Mouse (Mus musculus) stomach, embryonic 14.5 days (tissue): ENCODE results near the gene Pnpla7. TPM values are rescaled to one million over a fixed set of nuclear protein-coding genes. Genes with fewer than 3 reads are reported as not detected.

Experiments used
- ATAC-seq: fragments of 200-750 bp; cut with Nextera tagmentation; 2 replicates; pipeline ENCODE4 v1.8.0; 2017; ENCODE audit warnings: low read depth, moderate TSS enrichment; ENCODE audit not compliant: insufficient number of reproducible peaks, insufficient read depth, low FRiP score
- H3K27ac ChIP-seq: fragments of 300-500 bp; sonication (generic); 2 replicates; pipeline ENCODE4 v1.5.1; 2014; ENCODE audit warnings: mild to moderate bottlenecking, low read length, moderate library complexity, mixed read lengths
- H3K27me3 ChIP-seq: fragments of 300-500 bp; sonication (generic); 2 replicates; pipeline ENCODE4 v1.6.1; 2014; ENCODE audit warnings: low read length, control low read depth, mixed read lengths; ENCODE audit not compliant: control insufficient read depth, insufficient read depth
- H3K36me3 ChIP-seq: fragments of 300-500 bp; sonication (generic); 2 replicates; pipeline ENCODE4 v1.6.1; 2014; ENCODE audit warnings: mild to moderate bottlenecking, control low read depth, low read length, moderate library complexity, mixed read lengths; ENCODE audit not compliant: control insufficient read depth, insufficient read depth
- H3K4me1 ChIP-seq: fragments of 300-500 bp; sonication (generic); 2 replicates; pipeline ENCODE4 v1.6.1; 2014; ENCODE audit warnings: low read length, control low read depth, mixed read lengths; ENCODE audit not compliant: control insufficient read depth, insufficient read depth
- H3K4me2 ChIP-seq: fragments of 300-500 bp; sonication (generic); replicated peaks from 2 replicates; pipeline ENCODE4 v1.6.1; 2014; ENCODE audit warnings: low read depth, low read length, control low read depth
- H3K4me3 ChIP-seq: fragments of 300-500 bp; sonication (generic); 2 replicates; pipeline ENCODE4 v1.5.1; 2014; ENCODE audit warnings: low read depth, low read length, control low read depth
- H3K9ac ChIP-seq: fragments of 300-500 bp; sonication (generic); replicated peaks from 2 replicates; pipeline ENCODE4 v1.6.1; 2014; ENCODE audit warnings: low read depth, mild to moderate bottlenecking, control low read depth, low read length, moderate library complexity, mixed read lengths
- H3K9me3 ChIP-seq: fragments of 300-500 bp; sonication (generic); 2 replicates; pipeline ENCODE4 v1.6.1; 2016; ENCODE audit warnings: low read depth, low read length, control low read depth; ENCODE audit not compliant: control insufficient read depth
- WGBS: fragments of 180-500 bp; shearing (Covaris S2); extraction: QIAGEN DNeasy Blood & Tissue Kit; methylation state at CpG from one replicate; pipeline ENCODE4 v1.1.7; 2014; 5-methylcytosine and 5-hydroxymethylcytosine counted together
- microRNA-seq: library from miRNA; unstranded; fragments of <30 nt; microRNA quantifications from one replicate; pipeline ENCODE4, GENCODE M21; 2016
- polyA plus RNA-seq: library from polyadenylated mRNA; unstranded; fragments of >200 nt; fragmentation: Nextera tagmentation; extraction: Ambion mirVana; gene quantifications from 2 replicates; pipeline ENCODE4 v1.2.1, GENCODE M21; 2014

Gene Pnpla7
- polyA plus RNA-seq, 1 experiment from 2014 or later: 5.2 TPM

- ATAC-seq: no peak
- no peak overlapping the region for H3K4me3 ChIP-seq
- no peak overlapping the region for H3K27ac ChIP-seq
- no peaks in the 10 kb centered on the region for H3K27me3 ChIP-seq
- no peaks in the 10 kb centered on the region for H3K4me1 ChIP-seq
- no peak overlapping the region for H3K4me2 ChIP-seq
- no peaks in the 10 kb centered on the region for H3K36me3 ChIP-seq
- H3K9ac ChIP-seq: no peak overlapping the region
- WGBS: 82% methylated on average over 3 of the region's 3 CpGs
- H3K9me3 ChIP-seq: no peaks in the 10 kb centered on the region
These were observed 112.8 kb downstream of the Pnpla7 start for GRCm38 (mm10) chr2:25088636-25089035.

- H3K27me3 ChIP-seq: no peaks in the 10 kb centered on the region
- 0 out of 2 replicates have a peak, but pooled peaks have one; percentile 10 for ATAC-seq
- H3K4me1 ChIP-seq: no peaks in the 10 kb centered on the region
- H3K9ac ChIP-seq: 0 out of 2 replicates have a peak overlapping the region, but pooled peaks have one; percentile 2
- 31% methylated on average over 17 of the region's 17 CpGs for WGBS
- no peaks in the 10 kb centered on the region for H3K36me3 ChIP-seq
- peak overlapping the region; percentile 22 for H3K4me3 ChIP-seq
- peak overlapping the region; percentile 48 for H3K4me2 ChIP-seq
- no peak overlapping the region for H3K27ac ChIP-seq
- no peaks in the 10 kb centered on the region for H3K9me3 ChIP-seq
These were observed 118.9 kb downstream of the Pnpla7 start for GRCm38 (mm10) chr2:25094785-25095108.

- H3K27me3 ChIP-seq: no peaks in the 10 kb centered on the region
- H3K27ac ChIP-seq: no peak within 1 kb of the TSS
- no peaks in the 10 kb centered on the region for H3K4me1 ChIP-seq
- no peaks in the 10 kb centered on the region for H3K36me3 ChIP-seq
- H3K4me3 ChIP-seq: peak within 1 kb of the TSS; percentile 22
- ATAC-seq: peak; percentile 90
- no peaks in the 10 kb centered on the region for H3K9me3 ChIP-seq
- H3K4me2 ChIP-seq: peak within 1 kb of the TSS; percentile 48
- 0 out of 2 replicates have a peak within 1 kb of the TSS, but pooled peaks have one; percentile 2 for H3K9ac ChIP-seq
- WGBS: 29% methylated on average over 28 of the region's 28 CpGs
These were observed 119.4 kb downstream of the Pnpla7 start, which contains the start of gene Noxa1 for GRCm38 (mm10) chr2:25095109-25095850. TSS of gene Noxa1 (minus strand) at chr2:25095149.

- H3K27ac ChIP-seq: no peak overlapping the region
- H3K9me3 ChIP-seq: no peaks in the 10 kb centered on the region
- H3K4me3 ChIP-seq: no peak overlapping the region
- whole genome bisulfite sequencing: 68% methylated on average over 3 of the region's 3 CpGs
- no peak overlapping the region for H3K4me2 ChIP-seq
- no peaks in the 10 kb centered on the region for H3K4me1 ChIP-seq
- no peaks in the 10 kb centered on the region for H3K36me3 ChIP-seq
- no peaks in the 10 kb centered on the region for H3K27me3 ChIP-seq
- no peak overlapping the region for H3K9ac ChIP-seq
- ATAC-seq: no peak
These were observed 122.3 kb downstream of the Pnpla7 start for GRCm38 (mm10) chr2:25098005-25098615.

- Histone ChIP-seq H3K9ac (no peak overlapping the region), H3K9me3 (no peaks in the 10 kb centered on the region), H3K4me1 (no peaks in the 10 kb centered on the region), H3K4me3 (no peak overlapping the region), H3K36me3 (no peaks in the 10 kb centered on the region), H3K27me3 (no peaks in the 10 kb centered on the region), H3K4me2 (no peak overlapping the region), H3K27ac (no peak overlapping the region)
- ATAC-seq: no peak
- WGBS: 50% methylated on average over 5 of the region's 5 CpGs
These were observed 123.1 kb downstream of the Pnpla7 start for GRCm38 (mm10) chr2:25098956-25099355.

- H3K4me3 ChIP-seq: no peak overlapping the region
- no peaks in the 10 kb centered on the region for H3K36me3 ChIP-seq
- no peak overlapping the region for H3K27ac ChIP-seq
- no peak for ATAC-seq
- H3K9ac ChIP-seq: no peak overlapping the region
- no peaks in the 10 kb centered on the region for H3K4me1 ChIP-seq
- no peak overlapping the region for H3K4me2 ChIP-seq
- WGBS: 71% methylated on average over 3 of the region's 3 CpGs
- no peaks in the 10 kb centered on the region for H3K9me3 ChIP-seq
- no peaks in the 10 kb centered on the region for H3K27me3 ChIP-seq
These were observed 123.9 kb downstream of the Pnpla7 start for GRCm38 (mm10) chr2:25099703-25100102.

Small RNA genes within 50 kb of the gene (microRNA-seq; reads per million reads assigned to microRNA genes)
- gene Gm22875: not detected
- not detected for gene Gm24328
- gene Mir7664: not detected

Other genes starting within 250 kb of the Pnpla7 start
- 1.3 TPM in 2 replicates for gene Cacna1b, start 212.9 kb upstream of the Pnpla7 start, polyA plus RNA-seq
- 91.2 and 95.9 TPM in 2 replicates for gene Ehmt1, start 56.4 kb upstream of the Pnpla7 start, polyA plus RNA-seq
- gene Arrdc1, start 40.8 kb upstream of the Pnpla7 start, polyA plus RNA-seq: 72.4 and 80.5 TPM in 2 replicates
- 6.3 and 8.1 TPM in 2 replicates for gene Zmynd19, start 26.2 kb upstream of the Pnpla7 start, polyA plus RNA-seq
- 25.4 and 28.6 TPM in 2 replicates for gene Dph7, start 13.6 kb upstream of the Pnpla7 start, polyA plus RNA-seq
- 114 and 129 TPM in 2 replicates for gene Mrpl41, start 935 bp upstream of the Pnpla7 start, polyA plus RNA-seq
- 59.5 and 60.3 TPM in 2 replicates for gene Nsmf, start 78.3 kb downstream of the Pnpla7 start, polyA plus RNA-seq
- gene Entpd8, start 104.3 kb downstream of the Pnpla7 start, polyA plus RNA-seq: 0.26 and 0.53 TPM in 2 replicates
- 2.3 and 5.0 TPM in 2 replicates for gene Noxa1, start 119.1 kb downstream of the Pnpla7 start, polyA plus RNA-seq
- gene Nrarp, start 204.7 kb downstream of the Pnpla7 start, polyA plus RNA-seq: 8.0 and 8.9 TPM in 2 replicates
- gene Tor4a, start 220.9 kb downstream of the Pnpla7 start, polyA plus RNA-seq: 12.8 and 15.8 TPM in 2 replicates
- 102 TPM in 2 replicates for gene Nelfb, start 235.5 kb downstream of the Pnpla7 start, polyA plus RNA-seq
- gene Stpg3, start 238.6 kb downstream of the Pnpla7 start, polyA plus RNA-seq: not detected in 2 replicates
- not detected in 2 replicates for gene Fam166a, start 242.7 kb downstream of the Pnpla7 start, polyA plus RNA-seq
- 512 and 519 TPM in 2 replicates for gene Tubb4b, start 248.7 kb downstream of the Pnpla7 start, polyA plus RNA-seq